Mouse (Mus musculus) neural tube, embryonic 12.5 days (tissue): ENCODE results near the gene Ier5. TPM values are rescaled to one million over a fixed set of nuclear protein-coding genes. Genes with fewer than 3 reads are reported as not detected.

ENCODE experiments used
- ATAC-seq: fragments of 200-750 bp; cut with Nextera tagmentation; 2 replicates; pipeline ENCODE4 v1.8.0; 2017; ENCODE audit warnings: low read depth, mild to moderate bottlenecking, moderate TSS enrichment, moderate library complexity; ENCODE audit not compliant: low FRiP score
- H3K27ac ChIP-seq: fragments of 300-500 bp; sonication (generic); 2 replicates; pipeline ENCODE4 v1.5.1; 2016
- H3K27me3 ChIP-seq: fragments of 300-500 bp; sonication (generic); replicated peaks from 2 replicates; pipeline ENCODE4 v1.6.1; 2016; ENCODE audit warnings: mild to moderate bottlenecking
- H3K36me3 ChIP-seq: fragments of 300-500 bp; sonication (generic); 2 replicates; pipeline ENCODE4 v1.6.1; 2016; ENCODE audit warnings: mild to moderate bottlenecking
- H3K4me1 ChIP-seq: fragments of 300-500 bp; sonication (generic); 2 replicates; pipeline ENCODE4 v1.6.1; 2016
- H3K4me2 ChIP-seq: fragments of 300-500 bp; sonication (generic); replicated peaks from 2 replicates; pipeline ENCODE4 v1.6.1; 2016; ENCODE audit warnings: mild to moderate bottlenecking
- H3K4me3 ChIP-seq: fragments of 300-500 bp; sonication (generic); 2 replicates; pipeline ENCODE4 v1.5.1; 2016
- H3K9ac ChIP-seq: fragments of 300-500 bp; sonication (generic); 2 replicates; pipeline ENCODE4 v1.6.1; 2016; ENCODE audit warnings: mild to moderate bottlenecking
- H3K9me3 ChIP-seq: fragments of 300-500 bp; sonication (generic); 2 replicates; pipeline ENCODE4 v1.6.1; 2016; ENCODE audit warnings: mild to moderate bottlenecking
- WGBS: fragments of 180-500 bp; shearing (Covaris S2); methylation state at CpG from one replicate; pipeline ENCODE4 v1.1.7; 2016; 5-methylcytosine and 5-hydroxymethylcytosine counted together
- polyA plus RNA-seq: library from polyadenylated mRNA; unstranded; fragments of >200 nt; fragmentation: Nextera tagmentation; extraction: Ambion mirVana; gene quantifications from 2 replicates; pipeline ENCODE4 v1.2.1, GENCODE M21; 2016

Gene Ier5
- polyA plus RNA-seq, 1 experiment from 2014 or later = 23.2 TPM

DNA sequence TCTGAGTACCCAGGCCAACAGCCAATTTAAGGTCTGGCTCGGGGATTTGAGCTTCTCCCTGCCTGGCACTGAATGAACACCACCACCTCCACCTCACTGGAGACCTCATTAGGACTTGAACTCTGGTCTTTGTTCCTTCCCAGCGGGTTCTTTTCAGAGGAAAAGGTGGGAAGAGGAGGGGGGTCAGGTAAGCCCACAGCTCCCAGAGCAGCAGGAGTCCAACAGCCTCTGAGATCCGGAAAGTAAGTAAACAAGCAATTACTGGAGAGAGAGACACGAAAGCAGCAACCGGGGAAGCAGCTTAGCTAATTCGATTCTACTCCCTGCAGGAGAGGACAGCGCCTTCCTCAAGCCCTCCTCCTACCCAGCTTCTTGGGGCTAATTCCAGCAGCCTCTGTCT, 13.0 kb downstream of the Ier5 start:
- WGBS = 8% methylated on average over 7 of the region's 7 CpGs
- ATAC-seq = no peak
- H3K9me3 ChIP-seq = no peaks in the 10 kb centered on the region
- H3K36me3 ChIP-seq = no peaks in the 10 kb centered on the region
- H3K4me3 ChIP-seq = no peak overlapping the region
- H3K27ac ChIP-seq = no peak overlapping the region
- no peaks in the 10 kb centered on the region for H3K27me3 ChIP-seq
- peak overlapping the region; percentile 24; the same call in 1 of the 2 replicates for H3K4me2 ChIP-seq
- no peak overlapping the region for H3K9ac ChIP-seq
- peaks cover 53% of the 10 kb centered on the region for H3K4me1 ChIP-seq

DNA sequence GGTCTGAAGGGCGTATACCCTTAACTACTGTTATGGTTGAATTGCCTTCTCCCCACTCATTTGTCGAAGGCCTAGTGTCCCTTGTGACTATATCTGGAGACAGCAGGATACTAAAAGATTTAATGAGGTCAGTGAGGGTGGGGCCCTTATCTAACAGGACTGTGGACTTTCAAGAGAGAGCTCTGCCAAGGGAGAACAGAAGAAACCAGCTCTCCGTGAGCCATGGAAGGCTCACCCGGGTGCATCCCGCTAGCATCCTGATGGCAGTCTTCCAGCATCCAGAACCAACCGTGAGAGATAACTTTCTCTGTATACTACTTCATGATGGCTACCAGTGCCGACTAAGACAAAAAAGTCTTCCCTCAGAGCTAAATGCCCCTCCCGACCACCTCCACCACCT, 14.6 kb downstream of the Ier5 start:
- Histone ChIP-seq H3K36me3 (no peaks in the 10 kb centered on the region), H3K9me3 (no peaks in the 10 kb centered on the region), H3K4me3 (no peak overlapping the region), H3K9ac (no peak overlapping the region), H3K27ac (no peak overlapping the region), H3K4me2 (0 out of 2 replicates have a peak overlapping the region, but pooled peaks have one; percentile 16), H3K27me3 (no peaks in the 10 kb centered on the region), H3K4me1 (peaks cover 54% of the 10 kb centered on the region)
- 39% methylated on average over 8 of the region's 8 CpGs for WGBS
- no peak for ATAC-seq

DNA sequence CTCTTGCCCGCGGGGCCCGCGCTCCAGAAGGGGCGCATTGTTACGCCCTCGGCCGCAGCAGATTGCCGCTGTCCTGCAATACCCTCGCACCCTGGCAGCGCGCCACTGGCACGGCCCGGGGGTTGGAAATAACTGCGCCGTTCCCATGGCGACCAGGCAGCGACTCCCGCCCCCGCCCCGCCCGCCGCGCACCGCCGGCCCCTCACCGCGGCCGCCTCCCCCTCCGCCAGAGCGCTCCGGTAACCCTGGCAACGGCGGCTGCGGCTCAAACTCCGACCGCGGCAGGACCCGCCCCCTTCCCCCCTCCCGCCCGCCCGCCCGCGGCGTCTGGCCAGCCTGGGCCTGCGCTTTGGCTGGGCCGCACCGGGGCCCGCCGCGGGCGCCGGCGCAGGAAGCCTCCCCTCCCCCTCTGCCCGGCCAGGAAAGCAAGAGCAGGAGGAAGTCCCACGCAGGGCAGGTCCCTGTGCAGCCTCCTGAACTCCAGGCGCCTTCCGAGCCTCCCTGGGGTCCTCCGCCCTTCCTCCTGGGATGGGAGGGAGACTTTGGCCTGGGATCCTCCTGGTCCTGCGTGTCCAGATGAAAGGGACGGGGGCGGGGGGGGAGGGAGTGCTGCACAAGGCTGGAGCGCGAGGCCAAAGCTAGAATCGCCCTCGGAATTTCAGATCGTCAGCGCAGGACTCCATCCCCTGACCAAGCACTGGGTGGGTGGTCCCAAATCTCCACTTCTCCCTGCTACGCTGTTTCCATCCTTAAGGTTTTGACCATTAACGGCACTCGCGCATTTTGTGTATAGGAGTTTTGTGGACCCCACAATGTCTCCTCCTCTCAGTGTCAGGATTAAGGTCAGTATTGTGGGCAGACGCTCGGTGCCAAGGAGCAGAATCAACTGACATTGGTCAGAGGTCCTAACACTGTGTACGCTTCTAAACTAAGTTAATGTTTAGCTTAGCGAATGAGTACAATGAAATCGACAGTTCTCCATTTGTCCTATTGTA, 15.9 kb downstream of the Ier5 start:
- Histone ChIP-seq H3K27ac (peak overlapping the region; percentile 95), H3K4me3 (peak overlapping the region; percentile 40), H3K9me3 (no peaks in the 10 kb centered on the region), H3K9ac (peak overlapping the region; percentile 65), H3K36me3 (no peaks in the 10 kb centered on the region), H3K27me3 (no peaks in the 10 kb centered on the region), H3K4me2 (peak overlapping the region; percentile 69), H3K4me1 (peaks cover 58% of the 10 kb centered on the region)
- peak; percentile 94 for ATAC-seq
- WGBS = under 1% methylated on average over 56 of the region's 77 CpGs

DNA sequence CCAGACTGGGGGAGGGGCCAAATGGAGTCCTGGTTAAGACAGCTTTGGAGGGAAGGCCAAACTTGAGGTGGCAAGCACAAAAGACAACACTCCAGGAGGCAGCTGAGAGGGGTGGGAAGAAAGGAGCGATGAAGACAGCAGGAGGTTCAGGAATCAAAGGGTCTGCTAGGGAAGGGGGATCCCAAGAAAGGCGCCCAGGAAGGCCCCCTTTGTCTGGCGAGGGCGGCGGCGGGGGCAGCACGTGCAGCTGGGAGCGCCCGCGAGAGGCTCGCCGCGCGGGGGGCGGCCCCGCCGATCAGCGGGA, 16.5 kb downstream of the Ier5 start:
- peak overlapping the region; percentile 69 for H3K4me2 ChIP-seq
- no peaks in the 10 kb centered on the region for H3K27me3 ChIP-seq
- no peaks in the 10 kb centered on the region for H3K9me3 ChIP-seq
- H3K4me3 ChIP-seq = peak overlapping the region; percentile 40
- H3K36me3 ChIP-seq = no peaks in the 10 kb centered on the region
- peak; percentile 75 for ATAC-seq
- peak overlapping the region; percentile 95 for H3K27ac ChIP-seq
- 2% methylated on average over 18 of the region's 18 CpGs for WGBS
- H3K4me1 ChIP-seq = peaks cover 64% of the 10 kb centered on the region
- H3K9ac ChIP-seq = peak overlapping the region; percentile 65

DNA sequence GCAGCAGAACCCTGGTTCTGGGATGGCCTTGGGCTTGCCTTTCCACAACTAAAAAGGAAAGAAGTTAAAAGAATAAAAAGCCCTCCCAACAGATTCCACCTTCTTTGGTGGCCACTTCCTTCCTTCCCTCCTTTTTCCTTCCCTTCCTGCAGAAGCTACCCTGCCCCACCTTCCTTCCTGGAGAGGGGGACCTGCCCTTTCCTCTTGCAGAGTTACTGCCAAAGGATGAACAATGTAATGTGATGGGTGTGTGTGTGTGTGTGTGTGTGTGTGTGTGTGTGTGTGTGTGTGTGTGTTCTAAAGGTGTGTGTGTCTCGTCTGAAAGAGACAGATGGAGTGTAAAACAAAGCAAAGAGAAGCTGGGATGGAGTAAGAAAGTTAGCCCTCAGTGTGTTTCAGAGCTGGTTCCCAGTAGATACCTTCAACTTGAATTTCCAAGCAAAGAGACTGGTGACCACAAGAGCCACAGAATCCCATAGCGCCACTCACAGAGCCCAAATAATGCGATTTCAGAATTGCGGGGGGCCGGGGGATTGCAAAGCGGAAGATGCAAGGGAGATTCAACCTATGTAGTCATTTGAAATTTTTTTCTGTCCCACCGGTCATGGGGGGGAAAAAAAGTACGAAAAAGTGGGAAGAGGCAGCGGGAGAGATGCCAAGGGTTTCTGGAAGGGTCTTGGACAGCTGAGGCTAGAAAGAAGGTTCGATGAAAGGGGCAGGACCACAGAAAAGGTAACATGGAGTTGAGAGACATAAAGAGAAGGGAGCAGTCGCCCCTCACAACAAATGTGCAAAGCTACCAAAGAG, 17.1 kb downstream of the Ier5 start:
- Histone ChIP-seq H3K4me1 (peaks cover 70% of the 10 kb centered on the region), H3K4me3 (peak overlapping the region; percentile 40; the same call in 1 of the 2 replicates), H3K27me3 (no peaks in the 10 kb centered on the region), H3K36me3 (no peaks in the 10 kb centered on the region), H3K4me2 (peak overlapping the region; percentile 69), H3K9ac (peak overlapping the region; percentile 65; the same call in 1 of the 2 replicates), H3K9me3 (no peaks in the 10 kb centered on the region), H3K27ac (peak overlapping the region; percentile 95)
- no peak for ATAC-seq
- 4% methylated on average over 11 of the region's 11 CpGs for WGBS

DNA sequence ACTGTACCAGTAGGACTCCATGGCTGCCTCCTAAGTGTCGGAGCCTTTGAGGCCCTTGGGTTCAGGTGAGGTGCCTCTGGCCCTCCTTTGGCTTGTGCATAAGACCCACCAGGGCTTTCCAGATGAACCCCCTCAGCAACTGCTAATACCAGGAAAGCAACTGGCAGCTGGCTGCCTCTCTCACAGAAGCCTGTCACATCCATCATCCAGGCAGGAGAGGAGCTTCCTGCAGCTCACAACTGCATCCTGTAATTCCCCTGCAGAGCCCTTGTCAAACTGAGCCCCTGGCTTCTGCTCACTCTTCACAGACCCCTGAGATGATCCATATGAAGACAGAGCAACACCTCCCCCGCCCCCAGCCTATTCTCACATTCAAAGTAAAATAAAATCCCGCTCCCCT, 21.8 kb downstream of the Ier5 start:
- ATAC-seq = 0 out of 2 replicates have a peak, but pooled peaks have one; percentile 13
- no peak overlapping the region for H3K9ac ChIP-seq
- 40% methylated on average over 3 of the region's 3 CpGs for WGBS
- H3K4me3 ChIP-seq = no peak overlapping the region
- H3K4me2 ChIP-seq = no peak overlapping the region
- H3K27ac ChIP-seq = 0 out of 2 replicates have a peak overlapping the region, but pooled peaks have one; percentile 5
- H3K9me3 ChIP-seq = no peaks in the 10 kb centered on the region
- no peaks in the 10 kb centered on the region for H3K36me3 ChIP-seq
- H3K27me3 ChIP-seq = no peaks in the 10 kb centered on the region
- H3K4me1 ChIP-seq = peaks cover 49% of the 10 kb centered on the region

DNA sequence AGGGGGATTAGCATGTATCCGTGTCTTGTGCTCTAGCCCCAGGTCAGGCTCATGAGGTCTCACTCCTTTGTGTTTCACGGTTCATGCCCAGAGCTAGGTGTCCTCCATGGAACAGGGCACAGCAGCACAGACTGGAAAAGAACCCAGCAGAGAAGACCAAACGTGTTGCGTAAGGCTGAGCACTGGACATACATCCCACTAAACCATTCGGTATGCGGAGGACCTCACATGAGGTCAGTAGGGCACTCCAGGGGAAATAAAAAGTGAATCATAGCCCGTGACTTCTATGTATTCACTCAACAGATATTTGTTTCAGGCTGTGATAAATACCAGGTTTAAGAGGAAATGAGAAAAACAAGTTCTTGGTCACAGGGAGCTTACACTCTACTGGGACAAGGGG, 23.6 kb downstream of the Ier5 start:
- Histone ChIP-seq H3K4me1 (peaks cover 46% of the 10 kb centered on the region), H3K27ac (no peak overlapping the region), H3K36me3 (no peaks in the 10 kb centered on the region), H3K9ac (no peak overlapping the region), H3K4me3 (no peak overlapping the region), H3K9me3 (no peaks in the 10 kb centered on the region), H3K4me2 (no peak overlapping the region), H3K27me3 (no peaks in the 10 kb centered on the region)
- ATAC-seq = no peak
- WGBS = 82% methylated on average over 7 of the region's 7 CpGs

DNA sequence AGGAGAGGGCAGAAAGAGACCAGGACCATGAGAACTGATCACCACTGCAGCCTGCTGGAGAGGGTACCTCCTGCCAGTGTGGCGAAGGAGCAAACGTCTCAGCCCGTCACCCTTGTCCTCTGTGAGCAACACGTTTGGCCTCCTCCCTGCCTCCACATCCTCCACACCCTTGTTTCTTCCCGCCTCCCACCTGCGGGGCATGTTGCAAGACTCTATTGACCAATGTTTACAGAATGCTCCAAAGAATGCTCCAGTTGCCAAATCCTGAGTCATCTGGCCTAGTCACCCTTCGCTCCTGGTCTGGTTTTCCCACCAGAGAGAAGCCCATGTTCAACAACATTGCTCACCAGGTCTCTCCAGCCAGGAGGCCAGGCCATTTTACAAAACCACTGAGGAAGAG, 24.6 kb downstream of the Ier5 start:
- no peak overlapping the region for H3K9ac ChIP-seq
- no peak for ATAC-seq
- no peaks in the 10 kb centered on the region for H3K36me3 ChIP-seq
- no peak overlapping the region for H3K4me3 ChIP-seq
- H3K4me1 ChIP-seq = peaks cover 47% of the 10 kb centered on the region
- no peak overlapping the region for H3K4me2 ChIP-seq
- WGBS = 71% methylated on average over 7 of the region's 7 CpGs
- no peaks in the 10 kb centered on the region for H3K27me3 ChIP-seq
- no peak overlapping the region for H3K27ac ChIP-seq
- no peaks in the 10 kb centered on the region for H3K9me3 ChIP-seq

DNA sequence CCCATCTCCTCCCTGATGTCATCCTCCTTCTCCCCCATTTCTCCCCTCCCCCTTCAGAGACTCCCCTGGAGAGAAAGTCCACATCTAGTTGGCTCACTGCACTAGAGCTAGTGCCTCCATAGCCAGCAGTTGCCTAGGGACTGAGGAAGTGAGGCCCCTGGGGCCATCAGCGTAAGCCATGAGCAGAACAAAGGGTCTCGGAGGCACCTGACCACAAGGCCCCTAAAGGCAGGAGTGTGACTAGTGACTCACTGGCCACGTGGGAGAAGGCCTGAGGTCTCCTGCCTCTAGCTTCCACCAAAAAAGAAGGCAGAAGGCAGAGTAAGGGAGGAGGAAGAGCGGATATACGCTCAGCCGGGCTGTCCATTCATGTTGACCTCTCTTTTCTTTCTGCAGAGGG, 25.5 kb downstream of the Ier5 start:
- no peak for ATAC-seq
- H3K4me1 ChIP-seq = peaks cover 47% of the 10 kb centered on the region
- H3K9ac ChIP-seq = no peak overlapping the region
- WGBS = 72% methylated on average over 6 of the region's 6 CpGs
- H3K4me2 ChIP-seq = no peak overlapping the region
- no peaks in the 10 kb centered on the region for H3K9me3 ChIP-seq
- no peaks in the 10 kb centered on the region for H3K36me3 ChIP-seq
- H3K27me3 ChIP-seq = no peaks in the 10 kb centered on the region
- H3K27ac ChIP-seq = no peak overlapping the region
- H3K4me3 ChIP-seq = no peak overlapping the region

DNA sequence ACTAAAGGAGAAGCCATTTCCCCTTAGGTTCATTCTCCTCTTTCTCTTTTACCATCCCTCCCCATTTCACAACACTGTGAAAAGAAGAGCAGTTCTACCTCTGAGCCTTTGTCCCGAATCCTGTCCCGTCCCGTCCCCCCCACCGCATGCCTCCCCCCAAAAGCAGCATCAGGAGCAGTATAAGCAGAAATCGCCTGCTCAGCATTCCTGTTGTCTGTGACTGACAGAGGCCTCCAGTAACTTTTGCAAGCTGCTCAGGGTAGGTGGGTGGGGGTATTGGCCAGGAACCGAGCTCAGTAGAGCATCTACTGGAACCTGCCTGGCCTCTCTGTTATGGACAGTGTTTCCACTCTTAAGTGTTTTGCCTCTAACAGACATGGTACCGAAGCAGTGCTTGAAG, 26.3 kb downstream of the Ier5 start:
- Histone ChIP-seq H3K36me3 (no peaks in the 10 kb centered on the region), H3K4me2 (no peak overlapping the region), H3K4me1 (peaks cover 39% of the 10 kb centered on the region), H3K9me3 (no peaks in the 10 kb centered on the region), H3K9ac (no peak overlapping the region), H3K27ac (no peak overlapping the region), H3K4me3 (no peak overlapping the region), H3K27me3 (no peaks in the 10 kb centered on the region)
- ATAC-seq = no peak
- WGBS = 38% methylated on average over 7 of the region's 7 CpGs

DNA sequence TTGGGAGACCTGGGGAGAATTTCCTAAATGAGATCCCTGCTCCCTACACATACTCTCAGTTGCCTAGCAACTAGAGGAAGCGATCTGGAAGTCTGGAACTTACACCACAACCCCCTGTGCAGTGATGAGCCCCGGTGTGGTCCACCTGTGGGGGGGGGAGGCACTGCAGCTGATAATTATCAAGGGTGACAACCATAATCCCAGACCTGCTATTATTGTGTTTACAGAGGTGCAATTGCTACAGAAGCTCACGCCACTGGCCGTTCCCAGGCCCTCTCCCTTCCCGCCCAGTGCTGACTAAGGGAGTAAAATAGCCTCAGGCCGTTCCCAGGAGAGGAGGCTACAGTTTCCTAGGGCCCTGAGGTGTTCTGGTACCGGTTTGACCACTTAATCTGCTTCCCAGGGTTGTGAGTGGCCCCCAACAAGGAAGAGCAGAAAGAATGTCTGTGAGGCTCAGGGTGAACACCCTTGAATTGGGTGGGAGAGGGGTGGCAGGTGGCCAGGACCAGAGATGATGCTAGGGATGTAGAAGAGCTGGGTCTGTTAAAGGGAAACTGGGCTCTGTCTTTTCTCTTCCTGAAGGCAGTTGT, 28.1 kb downstream of the Ier5 start:
- no peak overlapping the region for H3K27ac ChIP-seq
- H3K4me3 ChIP-seq = no peak overlapping the region
- H3K9ac ChIP-seq = no peak overlapping the region
- H3K27me3 ChIP-seq = no peaks in the 10 kb centered on the region
- H3K4me1 ChIP-seq = peaks cover 25% of the 10 kb centered on the region
- H3K4me2 ChIP-seq = no peak overlapping the region
- H3K9me3 ChIP-seq = no peaks in the 10 kb centered on the region
- WGBS = 20% methylated on average over 7 of the region's 7 CpGs
- 0 out of 2 replicates have a peak, but pooled peaks have one; percentile 41 for ATAC-seq
- no peaks in the 10 kb centered on the region for H3K36me3 ChIP-seq
